Mouse (Mus musculus) cerebellum, adult 2 months (tissue): ENCODE results near the gene Fam198b.

Experiments used
- CTCF ChIP-seq: fragments of 200-500 bp; IDR thresholded peaks from 2 replicates; pipeline ENCODE4 v1.5.1; 2011; ENCODE audit warnings: low read depth, mild to moderate bottlenecking, control low read depth, low read length, moderate library complexity, borderline replicate concordance; ENCODE audit not compliant: insufficient read depth
- POLR2A ChIP-seq: fragments of 200-500 bp; IDR thresholded peaks from 2 replicates; pipeline ENCODE4 v1.6.1; 2011; ENCODE audit warnings: low read length, control low read depth, borderline replicate concordance; ENCODE audit not compliant: insufficient read depth

GRCm38 (mm10) chr3:79990480-79990879 is 106.1 kb downstream of the Fam198b start:
- no peak for TF ChIP-seq CTCF
- no peak for TF ChIP-seq POLR2A
